Mouse (Mus musculus) neural tube, embryonic 11.5 days (tissue): ENCODE measurements around the gene Kcnk10. TPM values are rescaled to one million over a fixed set of nuclear protein-coding genes. Genes with fewer than 3 reads are reported as not detected.

Source experiments
- ATAC-seq: fragments of 200-750 bp; cut with Nextera tagmentation; 2 replicates; pipeline ENCODE4 v1.8.0; 2017; ENCODE audit warnings: moderate number of reproducible peaks, mild to moderate bottlenecking, moderate TSS enrichment, moderate library complexity; ENCODE audit not compliant: insufficient read depth, low FRiP score, low TSS enrichment
- DNase-seq: peaks from one replicate; pipeline ENCODE4 v3.0.0-alpha.2; 2015; ENCODE audit warnings: low spot score
- H3K27ac ChIP-seq: fragments of 300-500 bp; sonication (generic); 2 replicates; pipeline ENCODE4 v1.5.1; 2014; ENCODE audit warnings: low read depth, mild to moderate bottlenecking, low read length
- H3K27me3 ChIP-seq: fragments of 300-500 bp; sonication (generic); 2 replicates; pipeline ENCODE4 v1.6.1; 2014; ENCODE audit warnings: mild to moderate bottlenecking, low read length, mixed read lengths; ENCODE audit not compliant: control insufficient read depth, insufficient read depth
- H3K36me3 ChIP-seq: fragments of 300-500 bp; sonication (generic); 2 replicates; pipeline ENCODE4 v1.6.1; 2014; ENCODE audit warnings: mild to moderate bottlenecking, low read length, moderate library complexity, mixed read lengths; ENCODE audit not compliant: control insufficient read depth, insufficient read depth
- H3K4me1 ChIP-seq: fragments of 300-500 bp; sonication (generic); 2 replicates; pipeline ENCODE4 v1.6.1; 2014; ENCODE audit warnings: low read length, mixed read lengths; ENCODE audit not compliant: control insufficient read depth, insufficient read depth
- H3K4me2 ChIP-seq: fragments of 300-500 bp; sonication (generic); 2 replicates; pipeline ENCODE4 v1.6.1; 2014; ENCODE audit warnings: low read depth, mild to moderate bottlenecking, moderate library complexity
- H3K4me3 ChIP-seq: fragments of 300-500 bp; sonication (generic); 2 replicates; pipeline ENCODE4 v1.5.1; 2014; ENCODE audit warnings: low read depth, low read length
- H3K9ac ChIP-seq: fragments of 300-500 bp; sonication (generic); 2 replicates; pipeline ENCODE4 v1.6.1; 2014; ENCODE audit warnings: mild to moderate bottlenecking, low read length
- H3K9me3 ChIP-seq: fragments of 300-500 bp; sonication (generic); 2 replicates; pipeline ENCODE4 v1.6.1; 2016; ENCODE audit warnings: low read length; ENCODE audit not compliant: control insufficient read depth
- WGBS: fragments of 180-500 bp; shearing (Covaris S2); extraction: QIAGEN DNeasy Blood & Tissue Kit; methylation state at CpG from one replicate; pipeline ENCODE4 v1.1.7; 2014; 5-methylcytosine and 5-hydroxymethylcytosine counted together
- polyA plus RNA-seq: library from polyadenylated mRNA; unstranded; fragments of >200 nt; fragmentation: Nextera tagmentation; extraction: Ambion mirVana; gene quantifications from 2 replicates; pipeline ENCODE4 v1.2.1, GENCODE M21; 2014

The Kcnk10 gene
- polyA plus RNA-seq, 1 experiment from 2014 or later: 21.3 TPM

- Histone ChIP-seq H3K4me1 (no peaks in the 10 kb centered on the region), H3K36me3 (no peaks in the 10 kb centered on the region), H3K27ac (no peak overlapping the region), H3K4me3 (no peak overlapping the region), H3K9me3 (no peaks in the 10 kb centered on the region), H3K27me3 (no peaks in the 10 kb centered on the region), H3K4me2 (no peak overlapping the region), H3K9ac (no peak overlapping the region)
- WGBS: 68% methylated on average over 5 of the region's 5 CpGs
- DNase-seq (no peak), ATAC-seq (no peak)
These were observed 28.6 kb upstream of the Kcnk10 start for GRCm38 (mm10) chr12:98606595-98607290.

GRCm38 (mm10) chr12:98605264-98605663 is 27.2 kb upstream of the Kcnk10 start:
- Histone ChIP-seq H3K27ac (no peak overlapping the region), H3K36me3 (no peaks in the 10 kb centered on the region), H3K4me3 (no peak overlapping the region), H3K27me3 (no peaks in the 10 kb centered on the region), H3K4me1 (no peaks in the 10 kb centered on the region), H3K9ac (no peak overlapping the region), H3K9me3 (no peaks in the 10 kb centered on the region), H3K4me2 (no peak overlapping the region)
- WGBS: 81% methylated on average over 1 of the region's 1 CpGs
- DNase-seq (no peak), ATAC-seq (no peak)

DNA sequence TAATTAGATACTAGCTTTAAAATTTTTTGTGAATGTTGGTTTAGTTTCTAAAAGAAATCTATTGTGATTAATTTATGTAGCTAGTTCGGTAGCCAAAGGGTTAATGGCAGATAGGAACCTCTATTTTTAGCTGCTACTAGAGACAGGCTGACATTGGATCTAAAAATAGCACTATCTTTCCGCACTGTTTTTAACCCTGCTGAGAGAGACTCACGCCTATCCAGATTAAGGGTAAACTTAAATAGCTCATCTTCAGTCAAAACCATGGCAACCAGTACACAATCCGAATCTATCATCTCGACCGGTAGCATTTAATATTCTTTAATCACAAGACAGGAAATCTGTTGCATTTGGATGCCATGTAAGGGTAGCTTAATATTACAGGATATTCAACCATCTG is 24.0 kb upstream of the Kcnk10 start:
- ATAC-seq (no peak), DNase-seq (no peak)
- WGBS: 72% methylated on average over 6 of the region's 6 CpGs

GRCm38 (mm10) chr12:98600861-98601260 is 22.8 kb upstream of the Kcnk10 start:
- no peak overlapping the region for H3K27ac ChIP-seq
- H3K36me3 ChIP-seq: no peaks in the 10 kb centered on the region
- no peak for DNase-seq
- H3K4me3 ChIP-seq: no peak overlapping the region
- no peak overlapping the region for H3K9ac ChIP-seq
- H3K4me2 ChIP-seq: no peak overlapping the region
- H3K9me3 ChIP-seq: no peaks in the 10 kb centered on the region; the same call in 1 of the 2 replicates
- ATAC-seq: no peak
- no peaks in the 10 kb centered on the region for H3K4me1 ChIP-seq
- WGBS: 95% methylated on average over 5 of the region's 5 CpGs
- H3K27me3 ChIP-seq: no peaks in the 10 kb centered on the region

More for the DNA sequence above, 24.0 kb upstream of the Kcnk10 start:
- Histone ChIP-seq H3K4me1 (no peaks in the 10 kb centered on the region), H3K9ac (no peak overlapping the region), H3K36me3 (no peaks in the 10 kb centered on the region), H3K27me3 (no peaks in the 10 kb centered on the region), H3K9me3 (no peaks in the 10 kb centered on the region; the same call in 1 of the 2 replicates), H3K27ac (no peak overlapping the region), H3K4me3 (no peak overlapping the region), H3K4me2 (no peak overlapping the region)

- no peaks in the 10 kb centered on the region for H3K9me3 ChIP-seq
- ATAC-seq (no peak), DNase-seq (no peak)
- H3K4me3 ChIP-seq: no peak overlapping the region
- no peaks in the 10 kb centered on the region for H3K27me3 ChIP-seq
- no peak overlapping the region for H3K27ac ChIP-seq
- no peaks in the 10 kb centered on the region for H3K36me3 ChIP-seq
- no peaks in the 10 kb centered on the region for H3K4me1 ChIP-seq
- no peak overlapping the region for H3K4me2 ChIP-seq
- 98% methylated on average over 2 of the region's 2 CpGs for WGBS
- H3K9ac ChIP-seq: no peak overlapping the region
These were observed 12.9 kb upstream of the Kcnk10 start for GRCm38 (mm10) chr12:98591016-98591415.

DNA sequence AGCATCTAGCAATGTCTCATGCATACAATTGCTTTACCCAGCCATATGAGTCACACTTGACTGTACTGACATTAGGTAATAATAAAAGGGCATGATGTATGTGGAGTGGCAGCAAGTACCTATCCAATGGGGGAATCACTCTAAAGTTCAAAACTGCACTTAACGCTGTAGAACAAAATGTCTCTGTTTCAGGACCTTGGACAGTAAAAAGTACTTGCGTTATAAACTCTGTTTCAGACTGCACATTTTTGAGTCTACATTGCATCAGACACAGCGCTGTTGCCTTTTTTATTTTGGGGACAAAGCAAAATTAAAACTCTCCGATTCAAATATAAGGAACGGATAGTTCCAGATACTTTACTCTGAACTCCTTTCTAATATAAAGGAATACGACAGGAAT is 10.5 kb upstream of the Kcnk10 start:
- no peaks in the 10 kb centered on the region for H3K9me3 ChIP-seq
- 75% methylated on average over 6 of the region's 6 CpGs for WGBS
- no peak overlapping the region for H3K4me2 ChIP-seq
- no peaks in the 10 kb centered on the region for H3K36me3 ChIP-seq
- DNase-seq: no peak
- H3K9ac ChIP-seq: no peak overlapping the region
- H3K4me3 ChIP-seq: no peak overlapping the region
- no peak for ATAC-seq
- no peaks in the 10 kb centered on the region for H3K27me3 ChIP-seq
- no peak overlapping the region for H3K27ac ChIP-seq
- no peaks in the 10 kb centered on the region for H3K4me1 ChIP-seq

DNA sequence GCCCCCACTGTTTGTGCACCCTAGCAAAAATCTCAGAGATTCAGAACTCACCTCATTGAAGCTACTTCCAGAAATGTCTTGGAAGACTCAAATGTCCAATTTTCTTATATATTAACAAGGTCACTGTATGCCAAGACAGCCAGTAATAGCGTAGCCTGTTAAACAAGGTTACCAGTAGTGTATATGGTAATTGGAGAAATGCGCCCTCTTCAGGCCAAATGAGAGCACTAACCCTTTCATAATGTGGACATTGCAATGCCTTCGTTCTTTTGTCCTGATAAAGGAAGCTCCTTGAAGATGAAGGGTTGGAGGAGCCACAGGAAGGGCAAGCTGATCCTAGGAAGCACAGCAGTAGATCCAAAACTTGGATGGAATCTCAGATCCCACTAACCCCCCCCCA is 7.2 kb upstream of the Kcnk10 start:
- no peak overlapping the region for H3K27ac ChIP-seq
- DNase-seq (no peak), ATAC-seq (no peak)
- 43% methylated on average over 3 of the region's 3 CpGs for WGBS
- H3K9ac ChIP-seq: no peak overlapping the region
- H3K4me3 ChIP-seq: no peak overlapping the region
- H3K4me1 ChIP-seq: no peaks in the 10 kb centered on the region
- H3K36me3 ChIP-seq: no peaks in the 10 kb centered on the region
- no peaks in the 10 kb centered on the region for H3K9me3 ChIP-seq
- H3K27me3 ChIP-seq: no peaks in the 10 kb centered on the region
- no peak overlapping the region for H3K4me2 ChIP-seq

DNA sequence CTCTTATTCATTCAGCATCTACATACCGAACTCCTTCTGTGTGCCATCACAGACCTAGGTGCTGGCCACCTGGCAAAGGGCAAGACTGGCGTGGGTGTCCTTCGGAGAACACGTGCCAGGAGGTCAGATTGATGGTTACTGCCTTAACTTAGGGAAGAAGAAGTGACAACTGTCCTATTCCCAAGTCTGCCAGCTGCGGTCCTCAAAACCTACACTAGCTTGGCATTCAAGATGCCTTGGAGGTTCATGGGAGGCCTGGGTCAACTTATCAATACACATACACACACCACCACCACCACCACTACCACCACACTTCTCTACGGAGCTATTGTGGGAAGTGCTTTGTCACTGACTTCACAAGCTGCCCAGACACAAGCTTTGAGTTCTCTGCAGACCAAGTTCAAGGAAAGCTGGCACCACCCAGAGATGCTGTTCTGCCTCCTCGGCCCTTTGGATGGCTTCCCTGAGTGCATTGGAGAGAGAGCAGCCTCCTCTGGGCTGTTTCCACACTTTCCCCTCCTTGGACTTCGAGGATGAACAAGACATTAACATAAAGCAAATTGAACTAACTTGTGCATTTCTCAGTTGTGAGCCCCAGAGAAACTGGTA is 2.1 kb downstream of the Kcnk10 start:
- H3K27ac ChIP-seq: no peak overlapping the region
- peak overlapping the region; percentile 81; the same call in 1 of the 2 replicates for H3K4me3 ChIP-seq
- WGBS: 67% methylated on average over 8 of the region's 8 CpGs

More for the DNA sequence above, 2.1 kb downstream of the Kcnk10 start:
- no peak for ATAC-seq
- DNase-seq: no peak
- H3K4me1 ChIP-seq: peaks cover 11% of the 10 kb centered on the region; the same call in 1 of the 2 replicates
- peak overlapping the region; percentile 69; the same call in 1 of the 2 replicates for H3K4me2 ChIP-seq
- H3K9ac ChIP-seq: no peak overlapping the region; the same call in 1 of the 2 replicates
- peaks cover 12% of the 10 kb centered on the region; the same call in 1 of the 2 replicates for H3K27me3 ChIP-seq
- no peaks in the 10 kb centered on the region for H3K9me3 ChIP-seq
- no peaks in the 10 kb centered on the region for H3K36me3 ChIP-seq
